Mouse (Mus musculus): ENCODE data around the gene Olfr350. TPM values are rescaled to one million over a fixed set of nuclear protein-coding genes. Genes with fewer than 3 reads are reported as not detected.

Gene Olfr350
- not detected for total RNA-seq (2021)
- long read RNA-seq, experiment 1 = 0 reads
- long read RNA-seq, experiment 2 = 0 reads

- DNase-seq = no peak
These were observed at the start of gene Olfr350 for GRCm38 (mm10) chr2:36846010-36846409. Olfr350 (plus strand) TSS chr2:36846310.

- DNase-seq = no peak
These were observed 29.2 kb upstream of the Olfr350 start, which contains the start of gene Olfr3 for GRCm38 (mm10) chr2:36816932-36817331. Olfr3 (minus strand) TSS chr2:36817032.

GRCm38 (mm10) chr2:36862560-36862959, 16.4 kb downstream of the Olfr350 start, which contains the start of gene Olfr351:
Olfr351 (minus strand) TSS chr2:36862660.
- DNase-seq = no peak

- no peak for DNase-seq
These were observed 22.1 kb downstream of the Olfr350 start, which contains the start of gene Olfr352 for GRCm38 (mm10) chr2:36868160-36868559. Olfr352 (plus strand) TSS chr2:36868460.

- no peak for DNase-seq
These were observed 46.7 kb downstream of the Olfr350 start, which contains the start of gene Olfr353 for GRCm38 (mm10) chr2:36892836-36893235. Olfr353 (minus strand) TSS chr2:36892936.

- DNase-seq = no peak
These were observed 51.0 kb downstream of the Olfr350 start for GRCm38 (mm10) chr2:36897114-36897513.

Other genes with a start within 250 kb of the Olfr350 start
- gene Olfr345, start 206.3 kb upstream of the Olfr350 start, total RNA-seq (2021) = not detected
- gene Olfr346, start 160.5 kb upstream of the Olfr350 start, total RNA-seq (2021) = not detected
- not detected for gene Olfr347, start 114.4 kb upstream of the Olfr350 start, total RNA-seq (2021)
- not detected for gene Olfr348, start 62.0 kb upstream of the Olfr350 start, total RNA-seq (2021)
- gene Olfr50, start 55.8 kb upstream of the Olfr350 start, total RNA-seq (2021) = not detected
- not detected for gene Olfr3, start 29.3 kb upstream of the Olfr350 start, total RNA-seq (2021)
- gene Olfr351, start 16.4 kb downstream of the Olfr350 start, total RNA-seq (2021) = not detected
- gene Olfr352, start 22.1 kb downstream of the Olfr350 start, total RNA-seq (2021) = not detected
- gene Olfr353, start 46.6 kb downstream of the Olfr350 start, total RNA-seq (2021) = not detected
- not detected for gene Olfr354, start 59.4 kb downstream of the Olfr350 start, total RNA-seq (2021)
- not detected for gene Olfr355, start 82.6 kb downstream of the Olfr350 start, total RNA-seq (2021)
- gene Olfr356, start 90.8 kb downstream of the Olfr350 start, total RNA-seq (2021) = not detected
- not detected for gene Olfr357, start 147.5 kb downstream of the Olfr350 start, total RNA-seq (2021)
- not detected for gene Olfr358, start 163.0 kb downstream of the Olfr350 start, total RNA-seq (2021)
- not detected for gene Olfr360, start 219.4 kb downstream of the Olfr350 start, total RNA-seq (2021)
- gene Olfr361, start 243.0 kb downstream of the Olfr350 start, total RNA-seq (2021) = not detected

All from gastrocnemius, postnatal 10 days (tissue).